Mouse (Mus musculus) heart, postnatal 36 days (tissue): ENCODE data around the gene Trpm8. TPM values are rescaled to one million over a fixed set of nuclear protein-coding genes. Genes with fewer than 3 reads are reported as not detected.

Source experiments
- DNase-seq, 2 experiments: peaks; one replicate each; pipeline ENCODE4 v3.0.0; 2021 to 2022
- intact Hi-C: fragments of 180-260 bp; cut with DNase I; formaldehyde crosslinking; loops from one replicate; pipeline ENCODE4 v1.15.1; 2025
- total RNA-seq, 2 experiments: library from RNA; stranded (reverse); gene quantifications; 2 replicates each; pipeline ENCODE4 v1.2.3; 2021

Gene Trpm8
- not detected for total RNA-seq

GRCm38 (mm10) chr1:88277098-88277817 is at the start of gene Trpm8, which contains the start of gene Hjurp:
Gene Trpm8 (plus strand): TSS chr1:88277661.
Gene Hjurp (minus strand): TSS chr1:88277633.
- peak; percentile 100 for DNase-seq
- intact Hi-C loops: no loop called here

DNA sequence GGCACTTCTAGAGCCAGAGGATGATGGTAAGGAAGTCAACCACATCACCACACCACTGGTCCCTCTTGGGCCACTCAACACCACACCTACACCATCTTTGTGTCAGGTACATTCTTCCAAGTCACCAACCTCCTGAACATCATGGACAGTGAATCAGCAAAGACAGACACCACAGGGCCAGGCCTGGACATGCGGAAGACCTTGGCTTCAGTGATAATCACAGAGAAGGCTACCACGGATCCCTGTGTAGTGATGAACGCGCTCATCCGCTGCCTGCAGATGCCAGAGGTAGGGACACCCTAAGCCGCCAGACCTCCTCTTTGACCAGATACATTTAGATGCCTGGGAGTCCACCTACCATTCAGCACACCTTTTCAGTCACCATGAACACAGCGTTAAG is 49.3 kb upstream of the Trpm8 start:
- intact Hi-C loops: no loop called here
- DNase-seq: peak; percentile 10

GRCm38 (mm10) chr1:88229566-88229965 is 47.9 kb upstream of the Trpm8 start:
- intact Hi-C loops: no loop called here
- peak in 1 of 2 experiments; percentile 3 for DNase-seq

DNA sequence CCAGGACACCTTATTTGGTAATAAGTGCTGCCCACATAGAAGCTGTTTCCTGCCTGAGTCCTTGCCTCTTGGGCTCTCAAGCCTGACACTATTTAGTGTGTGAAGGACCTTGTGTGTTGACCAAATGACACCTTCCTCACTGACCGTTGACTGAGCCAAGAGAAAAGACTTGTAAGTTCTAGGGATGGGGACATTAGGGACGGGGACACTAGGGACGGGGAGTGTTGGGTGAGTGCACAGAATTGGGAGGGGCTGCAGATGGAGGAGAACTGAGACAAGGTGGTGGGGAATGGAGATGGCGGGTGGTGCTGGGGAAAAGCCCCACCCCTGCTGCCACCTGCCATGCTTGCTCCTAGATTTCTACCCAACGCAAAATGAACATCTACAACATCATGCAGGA is 47.5 kb upstream of the Trpm8 start:
- intact Hi-C loops: no loop called here
- no peak for DNase-seq

- intact Hi-C loops: no loop called here
- DNase-seq: no peak
These were observed 47.0 kb upstream of the Trpm8 start for GRCm38 (mm10) chr1:88230421-88230820.

DNA sequence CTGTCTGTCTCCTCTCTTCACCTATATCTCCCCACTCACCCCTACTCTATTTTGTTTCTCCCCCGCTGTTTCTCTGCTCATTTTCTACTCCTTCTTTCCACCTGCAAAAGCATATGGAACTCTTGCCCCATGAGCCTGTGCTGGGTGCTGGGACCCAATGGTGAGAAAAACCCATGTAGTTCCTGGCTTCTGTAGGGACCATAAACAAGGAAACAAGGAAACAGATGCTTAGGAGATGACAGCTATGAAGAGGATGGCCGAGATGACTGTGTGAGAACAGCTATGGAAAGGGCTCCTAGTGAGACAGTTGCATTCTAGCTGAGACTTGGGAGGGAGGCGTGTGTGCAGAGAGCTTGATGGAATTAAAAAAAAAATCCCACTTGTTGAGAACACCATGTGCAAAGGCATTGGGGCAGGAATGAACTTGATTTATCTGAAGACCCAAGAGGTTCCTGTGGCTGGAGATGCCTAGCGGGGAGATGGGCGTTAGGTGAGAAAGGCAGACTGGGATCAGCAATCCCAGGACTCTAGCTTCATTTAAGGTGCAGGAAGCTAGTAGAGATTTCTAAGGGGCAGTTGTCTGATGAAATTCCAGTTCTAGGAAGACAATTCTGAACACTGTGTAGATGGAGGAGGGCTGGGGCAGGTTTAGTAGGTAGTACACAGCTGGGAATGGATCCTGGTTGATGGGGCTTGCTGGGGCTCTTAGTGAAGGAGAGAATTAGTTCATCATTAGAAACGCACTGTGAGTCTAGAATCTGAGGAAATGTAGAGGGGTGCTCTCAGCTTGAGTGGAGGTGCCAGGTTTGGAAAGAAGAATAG is 46.3 kb upstream of the Trpm8 start:
- intact Hi-C loops: no loop called here
- DNase-seq: no peak

DNA sequence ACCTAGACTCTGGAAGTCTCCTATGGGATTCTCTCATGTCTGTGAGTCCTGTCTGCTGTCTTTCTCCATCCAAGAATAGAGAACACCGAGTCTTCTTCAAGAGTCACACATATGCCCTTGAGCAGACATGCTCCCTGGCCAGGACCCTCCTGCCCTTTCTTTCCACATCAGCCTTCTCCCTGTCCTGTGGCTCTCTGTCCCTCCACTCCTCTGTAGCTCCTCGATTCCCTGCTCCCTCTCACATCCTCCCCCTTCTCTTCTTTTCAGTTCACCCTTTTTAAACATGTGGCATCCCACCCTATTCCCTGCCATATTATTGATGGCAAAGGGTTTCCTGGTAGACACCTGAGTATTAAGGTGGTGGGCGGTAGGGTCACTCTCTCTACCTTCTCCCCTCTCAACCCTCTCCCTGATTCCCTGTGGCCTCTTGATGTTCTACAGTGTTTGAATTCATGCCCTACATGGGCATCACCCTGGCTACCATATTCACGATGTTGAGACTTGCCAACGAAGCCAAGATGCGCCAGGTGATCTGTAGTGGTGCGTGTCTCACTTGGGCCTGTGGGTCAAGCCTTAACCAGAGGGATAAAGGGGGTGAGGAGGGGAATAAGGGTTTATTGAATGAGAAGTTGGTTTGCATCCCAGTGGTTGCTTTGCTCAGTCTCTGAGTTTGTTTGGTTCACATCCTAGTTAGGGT is 45.5 kb upstream of the Trpm8 start:
- intact Hi-C loops: no loop called here
- DNase-seq: no peak

DNA sequence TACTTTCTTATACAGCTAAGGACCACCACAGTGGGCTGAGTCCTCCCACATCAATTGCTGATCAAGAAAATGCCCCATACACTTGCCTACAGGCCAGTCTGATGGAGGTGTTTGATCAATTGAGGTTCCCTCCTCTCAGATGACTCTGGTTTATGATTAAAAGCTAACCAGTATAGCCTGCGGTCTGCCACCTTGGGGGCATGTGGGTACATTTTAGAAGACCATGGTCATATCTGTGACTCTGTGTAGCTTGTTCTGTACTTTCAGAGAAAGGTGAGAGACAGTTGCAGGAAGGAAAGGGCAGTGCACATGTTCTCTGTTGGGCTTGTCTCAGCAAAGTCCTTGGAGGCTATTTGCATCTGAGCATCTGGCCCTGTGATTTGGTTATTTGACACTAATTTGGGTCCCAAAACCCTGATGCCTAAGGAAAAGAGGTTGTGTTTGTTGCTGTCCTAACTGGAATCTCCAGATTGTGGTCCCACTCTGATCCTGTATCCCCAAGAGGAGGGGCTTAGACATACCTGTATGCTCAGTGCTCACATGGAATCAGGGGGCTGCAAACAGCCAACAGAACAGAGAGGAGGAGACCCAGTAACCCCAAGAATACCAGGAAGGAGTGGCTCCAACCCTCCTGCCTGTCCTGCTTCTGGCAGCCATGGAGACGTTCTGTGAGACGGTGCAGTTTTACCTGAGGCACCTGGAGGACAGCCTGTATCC is 44.6 kb upstream of the Trpm8 start:
- DNase-seq: no peak
- intact Hi-C loops: no loop called here

DNA sequence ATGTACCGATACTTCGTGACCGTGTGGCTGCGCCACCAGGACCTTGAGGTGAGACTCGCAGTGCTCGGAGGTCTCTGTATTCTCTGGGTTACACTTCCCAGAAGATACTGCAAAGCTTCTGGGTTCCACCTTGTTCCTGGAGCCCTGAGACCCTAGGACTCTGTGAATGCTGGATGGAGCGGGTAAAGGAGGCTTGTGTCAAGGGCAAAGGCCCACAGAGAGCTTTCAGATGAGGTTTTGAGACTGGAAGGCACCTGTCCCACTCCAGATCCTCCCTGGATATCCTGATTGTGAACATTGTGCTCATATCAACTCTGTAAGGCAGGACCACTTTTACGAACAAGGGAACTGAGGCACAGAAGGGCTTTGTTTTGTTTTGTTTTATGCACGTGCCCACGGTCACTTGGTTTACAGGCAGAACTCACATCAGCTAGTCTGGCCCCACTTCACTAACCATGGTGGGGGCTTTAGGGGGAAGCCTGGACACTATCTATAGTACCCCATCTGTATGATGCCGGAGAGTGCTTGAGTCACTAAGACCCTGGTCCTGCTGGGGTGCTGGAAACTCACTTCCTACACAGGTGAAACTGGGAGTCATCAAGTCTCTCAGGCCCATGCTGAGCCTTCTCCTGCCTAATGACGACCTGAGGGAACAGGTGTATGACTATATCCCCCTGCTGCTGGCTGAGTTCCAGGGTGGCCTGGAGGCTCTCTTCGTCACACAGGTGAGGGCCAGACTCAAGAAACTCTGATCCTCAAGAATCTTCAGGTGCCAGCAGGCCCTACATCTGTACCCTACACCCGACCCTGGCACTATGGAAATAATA is 43.8 kb upstream of the Trpm8 start:
- DNase-seq: no peak
- intact Hi-C loops: no loop called here

GRCm38 (mm10) chr1:88234248-88234610 is 43.2 kb upstream of the Trpm8 start:
- intact Hi-C loops: no loop called here

GRCm38 (mm10) chr1:88234646-88235045 is 42.8 kb upstream of the Trpm8 start:
- intact Hi-C loops: no loop called here
- DNase-seq: no peak

More at GRCm38 (mm10) chr1:88234248-88234610, 43.2 kb upstream of the Trpm8 start:
- no peak for DNase-seq

- no peak for DNase-seq
- intact Hi-C loops: no loop called here
These were observed 42.2 kb upstream of the Trpm8 start for GRCm38 (mm10) chr1:88235046-88235893.

DNA sequence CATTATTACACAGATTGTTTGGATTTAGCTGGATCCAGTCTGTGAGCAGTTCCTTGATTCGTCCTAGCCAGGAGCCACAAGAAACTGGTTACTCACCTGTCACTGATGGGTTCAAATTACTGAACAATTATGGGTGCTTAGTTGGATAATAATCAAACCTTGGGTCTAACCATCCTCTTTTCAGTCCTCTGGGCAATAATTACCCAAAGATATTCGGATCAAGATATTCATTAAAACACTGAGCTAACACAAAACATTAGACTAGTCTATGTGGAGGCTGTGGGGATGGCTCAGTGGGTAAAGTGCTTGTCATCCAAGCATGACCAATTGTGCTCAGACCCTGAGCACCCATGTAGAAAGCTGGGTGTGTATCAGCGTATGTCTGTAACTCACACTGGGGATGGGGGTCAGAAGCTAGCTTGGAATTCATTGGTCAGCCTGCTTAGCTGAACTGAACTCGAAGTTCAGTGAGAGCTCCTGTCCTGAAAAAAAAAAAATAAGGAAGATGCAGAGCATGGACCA is 41.5 kb upstream of the Trpm8 start:
- intact Hi-C loops: no loop called here
- no peak for DNase-seq

DNA sequence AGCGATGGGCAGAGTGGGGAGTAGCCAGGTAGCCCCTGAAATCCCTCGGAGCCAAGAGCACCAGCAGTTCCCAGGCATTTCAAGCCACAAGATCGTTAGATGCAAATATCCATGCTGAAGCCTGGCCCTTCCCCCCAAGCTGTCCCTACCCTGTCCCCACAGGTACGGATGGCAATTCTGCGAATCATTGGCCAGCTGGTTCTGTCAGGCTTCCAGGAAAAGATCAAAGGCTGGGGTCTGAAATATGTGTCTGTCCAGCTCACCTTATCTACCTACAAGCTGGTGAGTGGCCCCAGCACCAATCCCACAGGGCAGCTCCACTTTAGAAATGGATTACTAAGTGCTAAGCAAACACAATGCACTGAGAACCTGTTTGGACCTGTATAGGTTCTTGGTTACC is 40.1 kb upstream of the Trpm8 start:
- intact Hi-C loops: no loop called here
- DNase-seq: no peak

DNA sequence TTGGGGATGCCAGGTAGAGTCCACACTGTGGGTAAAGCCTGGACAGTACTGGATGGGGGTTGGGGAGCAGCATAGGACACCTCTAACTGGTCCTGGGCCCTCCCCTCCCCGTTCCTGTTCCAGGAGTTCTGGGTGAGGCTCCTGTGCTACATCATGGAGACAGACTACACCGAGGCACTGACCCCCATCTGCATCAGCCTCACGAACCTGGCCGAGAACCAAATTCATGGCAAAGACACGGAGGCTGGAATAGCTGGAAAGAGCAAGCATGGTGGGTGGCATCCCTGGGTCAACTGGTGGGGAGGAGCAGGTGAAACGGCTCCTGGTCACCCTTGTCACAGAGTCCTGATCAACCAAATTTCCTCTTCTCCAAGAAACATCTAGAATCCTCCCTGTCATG is 38.7 kb upstream of the Trpm8 start:
- intact Hi-C loops: no loop called here
- DNase-seq: no peak

DNA sequence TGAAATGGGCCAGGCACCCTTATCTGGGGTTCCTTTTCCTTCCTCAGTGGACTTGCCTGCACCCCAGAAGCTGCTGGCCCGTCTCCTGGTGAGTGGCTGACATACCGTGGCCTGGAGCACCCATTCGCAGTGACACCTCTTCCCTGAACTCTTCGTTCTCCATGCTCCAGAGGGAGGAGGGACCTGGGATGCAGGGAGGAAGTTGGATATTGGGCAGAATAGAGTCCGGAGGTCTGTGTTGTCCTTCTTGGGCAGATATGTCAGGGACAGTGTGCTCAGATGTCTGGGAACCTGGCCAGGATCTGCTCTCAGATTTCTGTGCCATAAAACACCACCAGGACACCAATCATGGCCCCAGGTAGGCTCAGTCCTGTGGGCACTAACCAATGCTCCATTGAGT is 37.4 kb upstream of the Trpm8 start:
- DNase-seq: no peak
- intact Hi-C loops: no loop called here

GRCm38 (mm10) chr1:88240579-88240978 is 36.9 kb upstream of the Trpm8 start:
- intact Hi-C loops: no loop called here
- DNase-seq: no peak

GRCm38 (mm10) chr1:88243861-88244260 is 33.6 kb upstream of the Trpm8 start:
- DNase-seq: no peak
- intact Hi-C loops: no loop called here

- intact Hi-C loops: no loop called here
- DNase-seq: no peak
These were observed 31.6 kb upstream of the Trpm8 start for GRCm38 (mm10) chr1:88245881-88246280.
